Mouse (Mus musculus) myocyte (in vitro differentiated cells): ENCODE results near the gene Zfp300.

Experiments used
- POLR2A ChIP-seq: IDR thresholded peaks from one replicate; pipeline ENCODE4 v1.6.1; 2011; ENCODE audit warnings: low read depth, mild to moderate bottlenecking, control low read depth, moderate library complexity; ENCODE audit not compliant: insufficient read length
- SRF ChIP-seq: IDR thresholded peaks from one replicate; pipeline ENCODE4 v1.6.1; 2011; ENCODE audit warnings: low read depth; ENCODE audit not compliant: control insufficient read depth, insufficient read length

DNA sequence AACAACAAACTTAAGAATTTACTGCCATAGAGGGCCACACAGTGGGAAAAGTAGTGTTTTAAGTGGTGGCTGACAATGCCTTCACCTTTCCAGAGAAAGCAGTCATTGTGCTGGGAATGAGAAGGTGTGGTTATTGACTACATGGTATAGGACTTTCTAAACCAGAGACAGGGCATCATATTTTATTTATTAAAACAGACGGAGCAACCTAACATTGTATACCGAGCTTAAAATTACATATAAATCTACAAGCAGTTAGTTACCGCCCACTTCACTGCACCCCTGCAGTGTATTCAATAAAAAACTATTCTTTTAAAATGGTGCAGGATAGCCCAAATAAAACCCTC is 26.8 kb downstream of the Zfp300 start:
- TF ChIP-seq SRF (no peak), POLR2A (no peak)
